Mouse (Mus musculus): Measurements from ENCODE around the gene Rev3l.

GRCm38 (mm10) chr10:39898874-39899371 is 167.0 kb downstream of the Rev3l start, which contains the start of gene Mfsd4b4:
- TF ChIP-seq POLR2A (IDR thresholded peaks at IDR 0.05; ENCODE audit: extremely low read depth, insufficient read depth, low read length) = 0 out of 2 replicates have a peak, but pooled peaks have one; percentile 40
- no peak for TF ChIP-seq CTCF (IDR thresholded peaks at IDR 0.05; ENCODE audit: low read depth, low read length)
